Comparison of ENCODE assay signal across 10 mouse cellular contexts in genomic region chr17:7740988-7741387, GRCm38 (mm10).
A peak's percentile ranks its signal among the peaks of the same experiment; 100 is the strongest.
DNase-seq lines count a peak whose midpoint lies in the region; ATAC-seq and TF ChIP-seq lines count a peak whose summit lies in the region.
"Had no signal": no experiment of that assay in that cellular context is flagged by ENCODE, and none has a peak within 500 bp of the region (broad histone marks: within the 10 kb centered on the region; RNA-seq: fewer than 3 reads in every experiment).

No protein-coding gene starts in this region.

- 13% methylated on average over 2 of the region's 2 CpGs for WGBS in liver, embryonic 12.5 days (ENCODE audit: insufficient replicate concordance)

- H3K4me1 ChIP-seq in liver, embryonic 12.5 days: no peaks in the 10 kb centered on the region
- H3K4me1 ChIP-seq: embryonic facial prominence, embryonic 12.5 days; limb, embryonic 12.5 days had no signal

- no peaks in the 10 kb centered on the region for H3K9me3 ChIP-seq in liver, embryonic 12.5 days (replicated peaks)
- H3K9me3 ChIP-seq: embryonic facial prominence, embryonic 12.5 days; limb, embryonic 12.5 days had no signal

- ATAC-seq in liver, embryonic 12.5 days: no peak
- ATAC-seq in granulocyte monocyte progenitor cell, adult 5-6 weeks (replicated peaks; ENCODE audit: poor library complexity, severe bottlenecking): no peak

- H3K27me3 ChIP-seq in liver, embryonic 12.5 days (replicated peaks): no peaks in the 10 kb centered on the region
- H3K27me3 ChIP-seq in myocyte (ENCODE audit: control insufficient read depth, insufficient read depth, insufficient read length): no peaks in the 10 kb centered on the region
- H3K27me3 ChIP-seq: embryonic facial prominence, embryonic 12.5 days; limb, embryonic 12.5 days had no signal

- no peak overlapping the region for H3K4me2 ChIP-seq in liver, embryonic 12.5 days
- H3K4me2 ChIP-seq in myocyte (ENCODE audit: low read depth): no peak overlapping the region
- H3K4me2 ChIP-seq: embryonic facial prominence, embryonic 12.5 days; limb, embryonic 12.5 days had no signal

- H3K36me3 ChIP-seq in liver, embryonic 12.5 days: no peaks in the 10 kb centered on the region
- H3K36me3 ChIP-seq in myocyte (ENCODE audit: control insufficient read depth, insufficient read depth): no peaks in the 10 kb centered on the region
- H3K36me3 ChIP-seq: embryonic facial prominence, embryonic 12.5 days; limb, embryonic 12.5 days had no signal

- peak; percentile 64 for DNase-seq in liver
- peak; percentile 24 for DNase-seq in adipocyte (ENCODE audit: low spot score)
- DNase-seq in embryo, embryonic 11.5 days (ENCODE audit: low read depth, low spot score): peak; percentile 67
- DNase-seq in right cerebral cortex, adult 18-20 months: no peak
- DNase-seq in layer of hippocampus, adult 18-20 months (ENCODE audit: low spot score in 2 of 2): no peak

- no peak overlapping the region for H3K4me3 ChIP-seq in liver, embryonic 12.5 days
- H3K4me3 ChIP-seq in myocyte: no peak overlapping the region
- H3K4me3 ChIP-seq: embryonic facial prominence, embryonic 12.5 days; limb, embryonic 12.5 days had no signal

- no peak overlapping the region for H3ac ChIP-seq in myocyte (ENCODE audit: control insufficient read depth, insufficient read length)

- TF ChIP-seq POLR2A in myocyte (IDR thresholded peaks at IDR 0.05; ENCODE audit: insufficient read length, low read depth): no peak

- H3K79me2 ChIP-seq in myocyte (ENCODE audit: control insufficient read depth, insufficient read depth): no peaks in the 10 kb centered on the region

- no peak overlapping the region for H3K9ac ChIP-seq in liver, embryonic 12.5 days
- H3K9ac ChIP-seq: embryonic facial prominence, embryonic 12.5 days; limb, embryonic 12.5 days had no signal

- no peak overlapping the region for H3K27ac ChIP-seq in liver, embryonic 12.5 days
- H3K27ac ChIP-seq: embryonic facial prominence, embryonic 12.5 days; limb, embryonic 12.5 days had no signal

TF ChIP-seq in myocyte, 11 proteins besides CTCF, POLR2A, EP300 and RAD21:
- TF ChIP-seq REST (IDR thresholded peaks at IDR 0.05; ENCODE audit: insufficient read depth, insufficient read length): peak; percentile 82
- TF ChIP-seq CEBPB (IDR thresholded peaks at IDR 0.05; ENCODE audit: insufficient read depth, poor library complexity, severe bottlenecking): no peak
- TF ChIP-seq MYOD1 (IDR thresholded peaks at IDR 0.05; ENCODE audit: control insufficient read depth in 1 of 3, insufficient read length in 2 of 3, low read depth in 2 of 3): no peak

Comparison
In these comparisons a context has a peak if more than half of its experiments do, and no peak if none do; other contexts are left out.
1. DNase-seq: peak in liver (single experiment), adipocyte (single experiment) and embryo, embryonic 11.5 days (single experiment); none in right cerebral cortex, adult 18-20 months (single experiment) and layer of hippocampus, adult 18-20 months (0 of 2).